Mouse (Mus musculus) gastrocnemius, adult 8-10 months (tissue): ENCODE results near the gene Ralb. TPM values are rescaled to one million over a fixed set of nuclear protein-coding genes. Genes with fewer than 3 reads are reported as not detected.

Experiments
- DNase-seq, 2 experiments: peaks; one replicate each; pipeline ENCODE4 v3.0.0; 2022; ENCODE audit warnings: low spot score in 2 of 2
- total RNA-seq, 4 experiments: library from RNA; stranded (reverse); gene quantifications; 2 replicates each; pipeline ENCODE4 v1.2.4; 2022

The Ralb gene
- total RNA-seq, 4 experiments from 2014 or later = 6.2 to 9.9 (median 7.0) TPM

DNA sequence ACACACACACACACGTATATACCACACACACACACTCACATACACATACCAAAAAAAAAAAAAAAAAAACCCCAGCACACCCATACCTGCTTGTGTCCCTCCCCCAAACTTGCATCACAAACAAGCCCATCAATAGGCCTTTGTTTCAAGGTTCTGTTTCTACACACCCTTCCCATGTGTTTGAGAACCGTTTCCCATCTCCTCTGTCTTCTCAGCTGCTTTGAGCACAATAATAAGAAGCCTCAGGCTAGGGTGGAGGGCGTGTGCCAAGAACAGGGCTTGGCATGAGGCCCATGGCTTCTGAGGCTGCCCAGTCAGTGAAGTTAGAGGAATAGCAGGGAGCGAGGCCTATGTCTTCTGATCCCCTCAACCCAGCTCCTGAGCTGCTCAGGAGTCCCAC, 50.9 kb downstream of the Ralb start:
- DNase-seq = peak; percentile 15 to 32

DNA sequence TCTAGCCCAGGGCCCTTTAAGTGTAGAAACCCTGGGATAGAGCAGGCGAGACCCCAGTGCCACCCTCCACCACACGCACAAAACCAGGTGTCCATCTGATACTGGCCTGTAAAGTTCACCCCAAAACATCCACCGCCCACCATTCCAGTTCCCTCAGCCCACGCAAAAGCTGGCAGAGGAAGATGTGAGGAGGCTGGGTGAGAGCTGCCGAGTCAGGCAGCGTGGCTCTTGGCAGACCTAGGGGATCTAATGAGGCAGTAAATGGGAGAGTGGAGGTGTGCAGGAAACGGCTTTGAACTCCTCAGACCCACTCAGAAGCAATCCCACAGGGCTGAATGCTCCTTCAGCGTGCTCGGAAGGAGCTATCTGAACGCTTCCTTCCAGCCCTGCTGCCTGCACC, 53.2 kb downstream of the Ralb start:
- no peak for DNase-seq

DNA sequence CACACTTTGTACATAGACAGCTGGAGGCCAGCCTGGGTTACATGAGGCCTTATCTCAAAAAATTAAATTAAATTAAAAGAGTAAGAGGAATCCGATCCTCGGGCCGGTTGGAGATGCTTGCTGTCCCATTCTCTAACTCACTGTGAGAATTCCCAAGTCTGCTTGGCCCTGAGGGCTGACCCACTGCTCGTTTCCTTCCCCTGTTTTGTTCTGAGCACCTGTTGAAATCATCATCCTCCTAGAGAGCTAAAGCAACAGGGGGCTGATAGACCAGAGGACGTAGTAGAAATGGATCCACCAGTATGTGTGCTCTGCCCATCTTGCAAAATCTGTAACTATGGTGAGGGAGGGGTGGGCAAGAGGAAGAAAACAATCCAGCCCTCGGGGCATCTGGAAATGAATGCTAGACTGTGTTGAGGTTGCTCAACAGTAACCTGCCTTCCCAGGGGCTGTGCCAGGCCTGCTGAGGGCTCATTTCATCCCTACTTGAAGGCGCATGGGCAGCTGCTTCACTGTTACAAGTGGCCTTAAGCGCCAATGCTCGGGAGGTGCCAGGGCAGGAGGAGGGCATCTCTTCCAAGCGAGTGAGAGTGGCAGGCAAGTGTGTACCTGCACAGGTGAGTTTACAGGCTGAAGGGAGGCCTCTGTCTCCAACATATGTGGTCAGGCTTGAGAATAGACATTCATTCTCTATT, 53.8 kb downstream of the Ralb start:
- DNase-seq = no peak

DNA sequence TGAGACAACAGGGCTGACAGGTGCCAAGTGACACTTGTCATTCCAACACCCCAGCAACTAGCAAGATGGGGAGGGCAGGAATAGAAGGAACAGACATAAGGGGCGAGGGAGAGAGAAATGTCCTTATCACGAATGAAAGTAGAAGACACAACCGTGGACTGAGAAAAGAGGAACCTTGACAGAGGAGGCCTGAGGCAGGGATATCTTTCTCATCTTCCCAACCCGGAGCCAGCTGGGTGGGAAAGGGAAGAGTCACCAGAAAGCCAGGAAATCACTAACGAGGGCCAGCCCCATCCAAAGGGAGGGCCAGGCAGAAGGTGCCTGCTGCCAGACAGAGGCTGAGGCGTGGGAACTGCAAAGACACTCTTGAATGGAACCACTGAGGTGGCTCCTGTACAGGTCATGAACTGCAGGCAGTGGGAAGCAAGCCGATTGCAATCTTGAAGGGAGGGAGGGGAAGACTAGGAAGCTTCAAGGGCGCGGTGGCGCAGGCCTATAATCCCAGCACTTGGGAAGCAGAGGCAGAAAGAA, 57.8 kb downstream of the Ralb start:
- DNase-seq = no peak

DNA sequence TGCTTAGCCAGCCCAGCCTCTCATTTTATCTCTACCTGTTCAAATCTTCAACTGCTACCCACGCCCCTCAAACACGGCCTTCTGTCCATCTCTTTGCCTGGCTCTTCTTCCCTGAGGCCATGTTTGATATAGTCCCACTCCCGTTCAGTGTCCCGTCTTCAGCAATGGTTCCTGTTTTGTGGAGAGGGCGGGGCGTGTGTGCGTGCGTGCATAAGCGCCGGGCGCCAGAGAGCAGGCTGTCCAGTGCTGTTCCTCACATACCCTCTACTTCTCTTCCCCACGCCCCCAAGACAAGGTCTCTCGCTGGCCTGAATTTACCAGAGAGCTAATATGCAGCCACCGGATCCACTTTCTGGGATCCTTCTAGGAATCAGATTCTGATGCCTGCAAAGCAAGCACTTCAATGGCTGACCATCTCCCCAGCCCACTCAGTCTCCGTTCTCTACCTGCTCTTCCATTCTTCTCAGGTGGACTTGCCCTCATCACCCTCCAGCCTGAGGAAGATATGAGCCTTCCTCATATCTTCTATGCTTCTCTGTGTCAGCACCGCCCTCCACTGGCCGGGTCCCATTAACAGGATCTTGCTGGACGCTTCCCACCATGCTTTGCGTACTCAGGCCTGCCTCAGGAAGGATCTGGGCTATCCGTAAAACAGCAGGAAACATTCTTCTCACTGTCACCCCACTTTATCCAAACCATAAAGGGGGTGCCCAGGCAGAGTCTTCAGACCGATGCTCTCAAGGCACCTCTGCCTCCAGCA, 60.8 kb downstream of the Ralb start:
- no peak for DNase-seq

DNA sequence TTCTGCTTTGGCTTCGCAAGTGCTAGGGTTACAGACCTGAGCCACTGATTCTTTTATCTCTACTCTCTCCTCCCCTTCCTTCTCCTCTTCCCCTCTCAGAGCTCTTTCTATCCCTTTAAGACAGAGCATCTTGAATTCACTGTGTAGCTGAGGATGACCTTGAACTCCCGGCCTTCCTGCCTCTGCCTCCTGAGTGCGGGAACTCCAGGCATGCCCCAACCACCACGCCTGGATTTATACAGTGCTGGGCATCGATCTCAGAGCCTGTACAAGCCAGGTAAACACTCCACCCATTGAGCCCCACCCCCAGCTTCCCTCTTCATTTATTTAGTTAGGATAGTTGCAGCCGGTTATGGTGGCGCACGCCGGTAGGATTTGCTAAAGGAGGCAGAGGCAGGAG, 61.7 kb downstream of the Ralb start:
- DNase-seq = no peak

DNA sequence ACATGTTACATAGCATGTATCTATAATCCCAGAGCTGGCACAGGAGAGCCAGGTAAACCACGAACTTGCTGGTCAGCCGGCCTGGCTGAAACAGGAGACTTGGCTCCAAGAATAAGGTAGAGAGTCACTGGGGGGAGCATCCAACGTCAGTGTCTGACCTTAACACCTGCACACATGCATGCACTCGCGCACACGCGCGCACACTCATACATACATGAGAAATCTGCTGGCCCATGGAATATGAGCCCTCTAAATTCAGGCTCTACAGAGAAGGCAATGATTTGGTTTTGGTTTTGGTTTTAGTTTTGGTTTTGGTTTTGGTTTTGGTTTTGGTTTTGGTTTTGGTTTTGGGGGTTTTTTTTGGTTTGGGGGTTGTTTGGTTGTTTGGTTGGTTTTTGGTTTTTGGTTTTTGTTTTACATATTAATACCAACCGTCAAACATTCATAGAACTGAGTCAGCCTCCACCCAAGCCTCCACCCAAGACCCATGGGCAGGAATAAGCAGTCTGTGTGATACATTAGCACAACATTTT, 66.4 kb downstream of the Ralb start:
- DNase-seq = no peak

DNA sequence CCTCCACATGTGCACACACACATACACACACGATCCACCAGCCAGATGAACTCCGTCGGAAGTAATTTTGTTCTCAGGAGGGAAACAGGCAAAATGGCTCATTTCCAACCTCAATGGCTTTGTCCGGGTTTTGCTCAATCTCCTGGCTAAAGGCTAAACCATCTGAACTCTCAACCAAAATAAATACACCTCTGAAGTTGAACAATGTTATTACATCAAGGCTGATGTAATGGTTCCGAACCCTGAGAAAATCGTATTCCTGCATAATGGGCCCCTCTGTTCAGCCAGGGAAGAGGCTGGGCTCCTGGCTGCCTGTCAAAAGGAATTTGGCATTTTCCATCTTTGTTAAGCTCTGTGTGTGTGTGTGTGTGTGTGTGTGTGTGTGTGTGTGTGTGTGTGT, 67.2 kb downstream of the Ralb start:
- DNase-seq = no peak

GRCm38 (mm10) chr1:119424141-119424860, 80.3 kb downstream of the Ralb start:
- DNase-seq = no peak

- peak in 1 of 2 experiments; percentile 18 for DNase-seq
These were observed 81.1 kb downstream of the Ralb start for GRCm38 (mm10) chr1:119423510-119423909.

- no peak for DNase-seq
These were observed 82.1 kb downstream of the Ralb start for GRCm38 (mm10) chr1:119422460-119423015.

DNA sequence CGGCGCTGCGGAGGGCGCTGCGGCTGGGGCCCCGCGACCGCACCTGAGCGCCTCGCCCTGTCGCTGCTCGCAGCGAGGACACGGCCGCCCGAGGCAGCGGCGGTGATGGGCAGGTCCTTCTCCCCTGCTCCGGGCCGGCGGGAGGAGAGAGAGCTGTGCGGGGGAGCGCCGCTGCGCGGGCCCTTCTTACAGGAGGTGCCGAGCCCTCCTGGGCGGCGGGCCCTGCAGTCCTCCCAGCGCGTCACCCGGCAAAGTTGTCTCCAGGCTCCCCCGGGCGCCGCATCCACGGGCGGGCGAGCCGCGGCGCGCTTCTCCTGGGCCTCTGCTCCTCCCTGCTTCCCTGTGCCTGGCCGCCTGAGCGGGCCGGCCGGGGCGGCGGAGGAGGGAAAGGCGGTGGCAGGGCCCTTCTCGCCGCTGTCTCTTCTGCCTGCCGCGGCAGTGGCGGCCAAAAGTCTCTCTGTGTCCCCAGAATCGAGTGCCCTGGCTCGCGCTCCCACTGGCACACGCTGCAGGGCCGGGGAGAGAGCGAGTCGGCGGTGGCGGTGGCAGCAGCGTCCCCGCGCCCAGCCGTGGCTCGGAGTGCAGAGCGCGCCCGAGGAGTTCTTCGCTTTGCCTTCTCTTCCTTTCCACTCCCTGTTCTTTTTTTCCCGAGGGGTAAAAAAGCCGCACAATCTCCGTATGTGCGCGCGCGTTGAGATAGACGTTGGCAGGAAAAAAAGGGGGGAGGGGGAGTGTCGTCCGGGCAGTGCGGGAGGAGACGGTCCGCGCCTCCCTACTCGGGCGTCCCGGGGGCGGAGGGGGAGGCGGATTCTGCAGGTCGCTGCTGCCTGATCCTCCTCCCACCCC, 82.8 kb downstream of the Ralb start, which contains the start of gene Inhbb:
Gene Inhbb, minus strand, starts transcription at position 673 of the 846 bp plus-strand sequence.
- DNase-seq = no peak

GRCm38 (mm10) chr1:119420984-119421575, 83.5 kb downstream of the Ralb start:
- DNase-seq = no peak

Other genes with a start within 250 kb of the Ralb start
- 1 to 10 TPM in 1 of 4 experiments, under 1 TPM in 3; 0.39 to 1.3 (median 0.67) TPM for gene Inhbb, start 82.5 kb downstream of the Ralb start, total RNA-seq
- 1 to 10 TPM; 3.4 to 6.5 (median 4.9) TPM for gene Tmem185b, start 21.4 kb upstream of the Ralb start, total RNA-seq
- 1 to 10 TPM; 4.4 to 5.9 (median 5.6) TPM for gene Epb41l5, start 144.2 kb upstream of the Ralb start, total RNA-seq